In genomic region chr17:10791661-10792060, GRCm38 (mm10) we compare ENCODE assay signal across 19 mouse cellular contexts. TPM values are rescaled to one million over a fixed set of nuclear protein-coding genes. Genes with fewer than 3 reads are reported as not detected.
DNase-seq lines count a peak whose midpoint lies in the region; ATAC-seq and TF ChIP-seq lines count a peak whose summit lies in the region.
"Had no signal": no experiment of that assay in that cellular context is flagged by ENCODE, and none has a peak within 500 bp of the region (broad histone marks: within the 10 kb centered on the region; RNA-seq: fewer than 3 reads in every experiment).

No protein-coding gene starts in this region.

- no peaks in the 10 kb centered on the region for H3K27me3 ChIP-seq in heart, embryonic 11.5 days (ENCODE audit: control insufficient read depth, insufficient read depth, low read length)
- H3K27me3 ChIP-seq in heart, adult 2 months (ENCODE audit: control insufficient read depth, insufficient read depth, low read length): 0 out of 2 replicates have a peak, but pooled peaks cover 2% of the 10 kb centered on the region

- ATAC-seq in heart, embryonic 11.5 days (replicated peaks; ENCODE audit: insufficient number of reproducible peaks, low FRiP score, low TSS enrichment): no peak
- ATAC-seq: intestine, embryonic 16.5 days had no signal

- H3K9ac ChIP-seq in heart, embryonic 11.5 days (ENCODE audit: low read depth, low read length): no peak overlapping the region
- no peak overlapping the region for H3K9ac ChIP-seq in heart, adult 2 months (ENCODE audit: low read depth, low read length)

- no peak for DNase-seq in heart, adult 2 months
- peak; percentile 6 to 11 for DNase-seq in left cerebral cortex, postnatal 14 days (ENCODE audit: low spot score in 2 of 2)
- no peak for DNase-seq in left cerebral cortex, postnatal 4 days
- DNase-seq in 3T3-L1 (ENCODE audit: low read depth, low spot score) (peak; percentile 6), MN1 (ENCODE audit: low spot score) (peak; percentile 23)
- DNase-seq in urinary bladder, adult 2 months (ENCODE audit: low spot score): no peak
- DNase-seq: adrenal gland, postnatal 14 days; cerebellum, adult 9-10 months; gastrocnemius, postnatal 25 days; kidney, postnatal 14 days; layer of hippocampus, adult 9-11 months; lung, adult 2 months; right cerebral cortex, adult 18-20 months; thymus, postnatal 25 days had no signal

- TF ChIP-seq CTCF in heart, adult 2 months (IDR thresholded peaks at IDR 0.05): no peak

- 33% methylated on average over 3 of the region's 3 CpGs for WGBS in heart, embryonic 11.5 days (ENCODE audit: insufficient replicate concordance)
- WGBS in heart, adult 2 months: 35% methylated on average over 3 of the region's 3 CpGs

- no peak overlapping the region for H3K4me3 ChIP-seq in heart, embryonic 11.5 days (ENCODE audit: low read depth, low read length)
- H3K4me3 ChIP-seq in heart, adult 2 months: no peak overlapping the region
- H3K4me3 ChIP-seq: myocyte had no signal

- no peaks in the 10 kb centered on the region for H3K9me3 ChIP-seq in heart, embryonic 11.5 days (replicated peaks; ENCODE audit: control insufficient read depth, low read length)

- H3K36me3 ChIP-seq in heart, embryonic 11.5 days (ENCODE audit: control insufficient read depth, insufficient read depth, low read length): no peaks in the 10 kb centered on the region
- H3K36me3 ChIP-seq in heart, adult 2 months (ENCODE audit: control insufficient read depth, insufficient read depth, low read length): no peaks in the 10 kb centered on the region

- H3K79me2 ChIP-seq in heart, adult 2 months (replicated peaks; ENCODE audit: control insufficient read depth, insufficient read depth, low read length): no peaks in the 10 kb centered on the region

- H3K4me2 ChIP-seq in heart, embryonic 11.5 days: peak overlapping the region; percentile 15

- intact Hi-C loops in heart, adult 2 months (cut with DNase I): no loop called here
- intact Hi-C loops in left cerebral cortex, postnatal 14 days (cut with DNase I): no loop called here
- intact Hi-C loops in left cerebral cortex, postnatal 4 days (cut with DNase I): no loop called here

- H3K4me1 ChIP-seq in heart, embryonic 11.5 days (ENCODE audit: control insufficient read depth, insufficient read depth, low read length): peaks cover 7% of the 10 kb centered on the region; the same call in 1 of the 2 replicates
- H3K4me1 ChIP-seq in heart, adult 2 months (ENCODE audit: control insufficient read depth, insufficient read depth, low read length): no peaks in the 10 kb centered on the region

- no peak for TF ChIP-seq EP300 in heart, adult 2 months (IDR thresholded peaks at IDR 0.05; ENCODE audit: insufficient read depth, low read depth, low read length)

- no peak for TF ChIP-seq POLR2A in heart, adult 2 months (IDR thresholded peaks at IDR 0.05; ENCODE audit: insufficient read depth, low read depth, low read length)

- H3K27ac ChIP-seq in heart, embryonic 11.5 days (ENCODE audit: low read depth, low read length): peak overlapping the region; percentile 41
- H3K27ac ChIP-seq in heart, adult 2 months: no peak overlapping the region

RNA-seq across cellular contexts. Expression of gene Pacrg, which starts 48.5 kb away (rescaled TPM):
- polyA plus RNA-seq in heart, embryonic 11.5 days (2014; fragmentation: Nextera tagmentation; extraction: Ambion mirVana): 0.93 and 1.3 TPM in 2 replicates
- total RNA-seq in heart, adult 2 months (2021): 1 to 10 TPM in 1 of 2 experiments, under 1 TPM in 1; 0.89 to 1.0 TPM
- polyA plus RNA-seq in heart, adult 2 months (2012; rRNA removed): 0.45 and 0.94 TPM in 2 replicates
- 10 to 100 TPM; 12.7 to 16.8 TPM for total RNA-seq in left cerebral cortex, postnatal 14 days (2021)
- 10 to 100 TPM in 1 of 2 experiments, 1 to 10 TPM in 1; 7.7 to 10.6 TPM for total RNA-seq in left cerebral cortex, postnatal 4 days (2021)
- polyA plus RNA-seq in urinary bladder, adult 2 months (2012; rRNA removed): 1.5 and 2.3 TPM in 2 replicates
- total RNA-seq: liver, adult 2 months had no signal
- polyA plus RNA-seq: liver, adult 2 months; spleen, adult 2 months had no signal

RNA-seq across cellular contexts. Expression of gene Prkn, which starts 48.5 kb away (rescaled TPM):
- 1.7 and 2.6 TPM in 2 replicates for polyA plus RNA-seq in heart, embryonic 11.5 days (2014; fragmentation: Nextera tagmentation; extraction: Ambion mirVana)
- total RNA-seq in heart, adult 2 months (2021): 10 to 100 TPM; 10.3 to 10.6 TPM
- polyA plus RNA-seq in heart, adult 2 months (2012; rRNA removed): 4.5 and 6.6 TPM in 2 replicates
- 10 to 100 TPM; 16.3 to 16.7 TPM for total RNA-seq in left cerebral cortex, postnatal 14 days (2021)
- 10 to 100 TPM; 12.8 to 16.2 TPM for total RNA-seq in left cerebral cortex, postnatal 4 days (2021)
- 7.3 and 7.9 TPM in 2 replicates for polyA plus RNA-seq in urinary bladder, adult 2 months (2012; rRNA removed)

Comparison
In these comparisons a context has a peak if more than half of its experiments do, and no peak if none do; other contexts are left out.
1. DNase-seq: peak in left cerebral cortex, postnatal 14 days (2 of 2), 3T3-L1 (single experiment) and MN1 (single experiment); none in heart, adult 2 months (0 of 2), left cerebral cortex, postnatal 4 days (single experiment) and urinary bladder, adult 2 months (single experiment).
2. RNA of gene Pacrg, which starts 48.5 kb away (total RNA-seq): 12.7 to 16.8 TPM in left cerebral cortex, postnatal 14 days and 7.7 to 10.6 TPM in left cerebral cortex, postnatal 4 days; 0.89 to 1.0 TPM in heart, adult 2 months; every median in the first group is over 4 times any median in the second.